Mouse (Mus musculus) layer of hippocampus, postnatal 36 days (tissue): ENCODE results near the gene Crybg3. TPM values are rescaled to one million over a fixed set of nuclear protein-coding genes. Genes with fewer than 3 reads are reported as not detected.

Experiments
- DNase-seq, 2 experiments: peaks; one replicate each; pipeline ENCODE4 v3.0.0; 2022
- total RNA-seq, 2 experiments: library from RNA; stranded (reverse); gene quantifications; 2 replicates each; pipeline ENCODE4 v1.2.3; 2021

Crybg3 gene
- total RNA-seq: 1 to 10 TPM; 4.7 TPM

- DNase-seq: peak; percentile 56 to 57
Observed at GRCm38 (mm10) chr16:59600311-59601251, at the start of gene Crybg3. Gene Crybg3 (minus strand): TSS chr16:59600979.

DNA sequence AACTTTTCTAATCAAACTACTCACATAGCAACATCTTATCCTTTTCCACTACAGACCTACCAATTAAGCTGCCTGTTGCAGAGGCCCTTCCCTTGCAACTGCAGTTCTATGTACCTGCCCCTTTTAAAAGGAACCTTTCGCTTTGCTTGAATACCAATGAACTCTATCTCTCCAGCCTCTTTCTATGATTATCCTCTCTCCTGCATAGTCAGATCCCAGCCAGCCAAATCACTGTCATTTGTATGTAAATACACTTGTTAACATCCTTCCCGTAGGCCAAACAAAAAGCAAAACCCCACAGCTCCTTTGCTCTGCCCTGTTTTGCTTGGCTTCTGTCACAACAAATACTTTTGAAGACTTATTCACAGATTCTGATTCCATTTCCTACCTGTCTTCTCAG is 43.0 kb upstream of the Crybg3 start:
- DNase-seq: no peak

DNA sequence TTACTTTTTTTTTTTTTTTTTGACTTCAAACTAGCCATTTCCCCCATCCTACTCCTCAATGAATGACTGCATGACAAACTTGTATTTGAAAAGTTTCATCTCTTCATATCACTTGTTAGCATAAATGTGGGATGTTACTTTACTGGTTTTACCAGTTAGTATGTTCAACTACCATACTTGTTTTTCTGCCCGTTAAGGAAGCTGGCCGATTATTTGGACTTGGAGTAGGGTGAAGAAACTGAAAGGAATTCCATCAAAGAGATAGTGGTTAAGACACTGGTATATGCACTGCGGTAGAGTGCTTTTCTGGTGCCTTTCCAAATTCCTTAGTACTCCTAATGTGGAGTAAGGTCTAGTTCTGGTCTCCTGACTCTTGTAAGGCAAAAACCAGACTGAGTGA is 39.2 kb upstream of the Crybg3 start:
- no peak for DNase-seq

- DNase-seq: peak; percentile 93 to 95
Observed at GRCm38 (mm10) chr16:59639102-59639691, 38.4 kb upstream of the Crybg3 start, which contains the start of gene Arl6. Gene Arl6 (minus strand): TSS chr16:59639391.

GRCm38 (mm10) chr16:59634598-59634997 is 33.8 kb upstream of the Crybg3 start:
- no peak for DNase-seq

GRCm38 (mm10) chr16:59621554-59621953 is 20.8 kb upstream of the Crybg3 start:
- DNase-seq: no peak

DNA sequence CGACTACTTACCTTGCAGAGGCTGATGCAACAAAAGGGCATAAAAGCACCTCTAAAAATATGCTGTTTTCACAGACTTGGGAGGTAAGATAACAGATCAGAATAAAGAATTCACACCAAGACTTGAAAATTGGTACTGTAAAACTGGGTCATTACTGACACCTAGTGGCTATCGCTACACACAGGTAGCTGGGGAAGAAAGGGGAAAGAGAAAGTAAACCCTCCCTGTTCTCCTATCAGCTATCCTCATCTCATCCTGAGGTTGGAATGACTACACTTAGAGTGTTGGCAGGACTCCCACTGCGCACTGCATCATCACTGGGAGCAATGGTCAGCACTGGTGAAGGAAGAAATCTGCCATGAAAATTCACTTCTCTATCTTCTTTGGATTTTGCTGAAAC is 16.4 kb upstream of the Crybg3 start:
- no peak for DNase-seq

GRCm38 (mm10) chr16:59615675-59616074 is 14.9 kb upstream of the Crybg3 start:
- DNase-seq: no peak

- DNase-seq: no peak
Observed at GRCm38 (mm10) chr16:59610750-59611149, 10.0 kb upstream of the Crybg3 start.

DNA sequence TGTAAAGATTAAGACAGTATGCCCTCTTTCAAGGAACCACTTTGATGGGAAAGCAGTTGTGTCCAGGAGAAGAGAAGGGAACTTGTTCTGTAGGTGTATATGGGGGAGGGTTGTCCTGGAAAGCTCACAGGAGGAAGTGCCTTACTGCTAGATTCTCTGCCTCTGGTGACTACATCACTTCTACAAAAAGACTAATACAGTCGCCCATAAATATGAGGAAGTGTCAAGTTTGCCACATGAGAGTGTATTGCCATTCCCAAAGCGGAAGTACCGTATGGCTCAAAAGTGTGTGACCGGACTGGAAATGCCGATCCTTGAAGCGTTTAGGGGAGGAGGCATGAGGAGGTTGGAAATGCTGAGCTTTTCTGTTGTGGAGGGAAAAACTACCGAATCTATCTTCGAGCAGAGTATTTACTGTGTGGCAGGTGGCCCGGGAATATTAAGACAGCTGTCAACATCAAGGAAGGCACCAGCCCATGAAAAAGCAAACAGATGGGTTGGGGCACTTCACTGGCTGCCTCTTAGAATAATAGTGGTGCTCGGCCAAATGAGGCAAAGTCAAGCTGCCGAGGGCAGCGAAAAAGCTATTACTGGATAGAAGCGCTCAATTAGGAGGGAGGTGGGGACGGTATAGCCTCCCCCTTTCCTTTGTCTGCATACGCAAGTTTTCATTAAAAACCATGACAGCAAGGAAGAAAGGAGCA is 3.5 kb upstream of the Crybg3 start:
- peak; percentile 13 to 22 for DNase-seq

DNA sequence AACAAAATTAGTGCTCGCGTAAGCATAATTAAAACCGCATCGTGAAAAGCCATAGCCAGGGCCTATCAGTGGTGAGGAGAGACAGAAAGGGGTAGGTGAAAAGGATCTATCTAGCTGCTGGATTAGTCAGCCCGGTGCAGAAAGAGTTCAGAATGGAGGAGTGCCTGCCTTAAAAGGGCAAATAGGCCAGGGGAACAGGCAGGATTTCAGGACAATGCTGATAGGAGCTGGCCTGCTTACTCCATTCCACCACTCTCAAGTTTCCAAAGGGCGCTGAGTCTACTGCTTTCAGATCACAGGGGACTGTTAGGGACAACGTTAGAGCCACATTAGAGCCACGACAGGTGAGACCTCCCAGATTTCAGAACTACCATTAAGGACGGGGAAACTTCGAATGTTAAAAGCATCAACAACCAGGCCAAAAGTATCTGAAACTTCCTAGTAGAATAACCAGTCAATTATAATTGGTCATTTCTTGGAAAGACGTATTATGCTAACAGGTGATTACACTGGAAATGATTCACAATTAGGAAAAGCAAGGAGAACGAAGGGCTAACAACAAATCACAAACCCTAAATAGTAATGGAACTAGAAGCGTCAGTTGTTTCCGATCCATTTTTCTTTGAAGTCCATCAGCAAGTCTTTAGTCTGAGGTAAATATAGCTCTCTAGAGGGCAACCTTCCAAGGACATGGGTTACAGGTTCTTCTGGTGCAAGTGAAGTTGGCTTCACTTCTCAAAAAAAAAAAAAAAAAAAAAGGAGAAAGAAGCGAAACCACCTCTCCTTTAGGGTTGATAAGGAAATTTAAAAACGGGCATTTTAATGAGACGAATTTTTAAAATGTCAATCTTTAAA is 1.1 kb downstream of the Crybg3 start:
- no peak for DNase-seq

DNA sequence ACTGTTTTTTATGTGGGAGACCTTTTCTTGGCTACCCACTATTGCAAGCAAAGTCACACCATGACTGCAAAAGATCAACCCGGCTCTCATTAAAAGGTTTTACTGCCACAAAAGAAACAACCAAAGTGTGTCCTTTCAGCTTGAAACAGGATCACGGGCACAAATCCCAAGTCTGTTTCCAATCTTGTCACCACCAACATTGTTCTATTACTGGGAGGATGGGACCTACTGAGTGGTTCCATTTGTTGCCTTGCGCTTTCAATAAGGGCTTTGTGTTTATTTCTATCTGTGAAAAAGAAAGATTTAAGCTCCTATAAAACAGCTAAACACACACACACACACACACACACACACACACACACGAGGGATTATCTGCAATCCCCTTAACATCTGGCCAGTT is 1.8 kb downstream of the Crybg3 start:
- DNase-seq: no peak

DNA sequence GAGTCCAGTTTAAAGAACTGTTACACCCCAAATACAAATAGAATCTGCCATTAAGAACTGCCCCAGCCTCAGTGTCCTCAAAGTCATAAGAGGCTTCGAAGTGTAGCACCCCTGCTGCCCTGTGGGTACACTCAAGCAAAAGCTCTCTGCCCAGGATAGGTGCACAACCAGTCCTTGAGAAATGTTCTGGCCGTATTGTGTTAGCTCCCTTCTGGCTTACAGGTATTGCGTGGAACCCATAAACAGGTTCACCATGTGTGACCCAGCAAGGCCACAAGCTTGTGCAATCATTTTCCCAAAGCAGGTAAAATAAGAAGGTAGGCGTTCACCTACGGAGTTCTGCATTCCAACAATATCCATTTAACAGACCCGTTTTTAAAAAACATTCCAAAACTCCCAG is 3.5 kb downstream of the Crybg3 start:
- no peak for DNase-seq

DNA sequence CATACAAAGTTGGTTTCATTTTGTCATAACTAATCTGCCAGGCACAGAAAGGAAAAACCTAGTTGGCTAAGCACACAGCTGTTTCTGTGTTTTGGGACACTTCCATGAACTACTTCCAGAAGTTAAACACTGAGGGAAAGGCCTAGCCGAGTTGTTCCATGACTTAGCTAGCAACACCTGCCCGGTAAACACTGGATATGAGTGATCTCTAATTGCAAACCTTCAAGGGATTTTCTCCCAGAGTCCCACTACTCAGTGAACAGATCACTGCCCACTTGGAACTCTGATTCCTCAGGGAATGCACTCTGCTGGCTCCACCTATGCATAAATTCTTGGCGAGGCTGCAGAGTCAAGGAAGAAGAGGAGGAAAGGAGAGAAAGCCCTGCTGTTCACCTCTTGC is 6.1 kb downstream of the Crybg3 start:
- no peak for DNase-seq

DNA sequence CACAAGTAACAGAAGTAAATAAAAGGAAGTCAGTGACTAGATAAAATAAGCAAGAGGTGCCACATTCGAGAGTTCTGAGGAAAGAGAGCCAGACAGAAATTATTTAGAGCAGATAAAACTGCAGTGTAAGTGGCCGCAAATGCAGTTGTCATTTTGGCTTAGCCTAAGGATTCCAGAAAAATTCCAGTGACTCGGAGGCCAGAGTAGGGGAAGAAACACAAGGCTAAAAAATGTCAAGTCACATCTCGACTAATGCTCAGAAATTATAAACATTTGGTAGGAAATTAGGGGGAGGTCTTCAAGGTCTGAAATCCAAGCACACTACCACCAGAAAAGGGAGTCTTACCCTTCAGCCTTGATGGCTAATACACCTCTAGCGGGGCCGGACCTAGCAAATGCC is 10.0 kb downstream of the Crybg3 start:
- no peak for DNase-seq

GRCm38 (mm10) chr16:59588351-59589025 is 12.3 kb downstream of the Crybg3 start:
- DNase-seq: no peak

GRCm38 (mm10) chr16:59587816-59588215 is 13.0 kb downstream of the Crybg3 start:
- DNase-seq: no peak

DNA sequence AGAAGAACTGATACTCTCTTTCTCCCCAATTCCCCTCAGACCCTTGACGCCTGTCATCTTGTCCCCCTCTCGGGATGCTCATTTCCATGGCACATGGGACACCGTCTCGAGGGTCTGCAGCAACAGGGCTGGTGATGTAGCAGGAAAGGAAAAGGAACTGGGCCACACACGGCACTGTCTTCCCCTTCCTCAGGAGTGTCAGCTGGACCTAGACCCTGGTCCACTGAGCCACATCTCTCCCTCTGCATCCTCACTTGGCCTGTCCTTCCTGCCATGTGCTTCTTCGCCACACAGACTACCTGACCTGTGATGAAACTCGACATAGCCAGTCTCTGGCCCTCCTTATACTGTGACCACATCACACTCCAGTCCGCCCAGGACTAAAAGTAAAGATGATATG is 13.9 kb downstream of the Crybg3 start:
- no peak for DNase-seq

DNA sequence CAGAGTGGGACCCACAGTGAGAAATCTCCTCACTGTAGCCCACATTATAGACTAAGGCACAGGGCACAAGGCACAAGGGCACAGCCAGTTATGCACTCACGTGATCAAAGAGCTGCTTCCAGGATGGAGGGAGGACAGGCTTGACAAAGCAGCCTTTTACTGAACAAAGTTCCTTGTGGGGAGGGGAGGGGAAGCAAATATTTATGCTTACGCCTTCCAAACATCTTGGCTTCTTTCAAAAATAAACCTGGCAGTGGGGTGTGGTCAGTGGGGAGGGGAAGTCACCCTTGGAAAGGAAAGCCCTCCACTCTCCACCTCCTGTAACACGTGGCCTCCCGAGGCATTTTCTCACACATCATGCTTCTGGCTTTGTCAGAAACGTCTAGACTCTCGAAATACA is 14.5 kb downstream of the Crybg3 start:
- no peak for DNase-seq

GRCm38 (mm10) chr16:59585706-59586244 is 15.0 kb downstream of the Crybg3 start:
- no peak for DNase-seq

DNA sequence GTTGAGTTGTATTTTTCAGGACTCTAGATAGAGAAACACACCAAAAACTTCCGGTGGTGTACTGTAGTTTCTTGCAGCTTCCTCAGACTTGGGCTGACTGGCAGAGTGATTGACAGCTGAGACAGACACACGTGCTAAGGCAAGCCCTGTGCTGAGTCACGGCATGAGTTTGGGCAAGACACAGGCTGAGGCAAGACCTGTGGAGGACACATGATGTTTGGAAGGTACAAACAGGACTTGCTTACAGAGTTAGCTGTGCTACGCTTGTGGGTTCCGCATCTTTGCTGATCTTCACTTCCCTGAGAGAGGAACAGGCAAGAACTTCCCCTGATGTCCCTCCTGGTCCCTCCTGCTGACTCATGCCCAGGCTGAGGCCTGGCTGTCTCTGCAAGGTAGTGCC is 17.3 kb downstream of the Crybg3 start:
- no peak for DNase-seq
